Mouse (Mus musculus) retina, embryonic 14.5 days (tissue): ENCODE data around the gene Mthfd2.

Experiments
- DNase-seq: peaks from one replicate; pipeline ENCODE4 v3.0.0-alpha.2; 2015; ENCODE audit warnings: low spot score

Mthfd2 gene

DNA sequence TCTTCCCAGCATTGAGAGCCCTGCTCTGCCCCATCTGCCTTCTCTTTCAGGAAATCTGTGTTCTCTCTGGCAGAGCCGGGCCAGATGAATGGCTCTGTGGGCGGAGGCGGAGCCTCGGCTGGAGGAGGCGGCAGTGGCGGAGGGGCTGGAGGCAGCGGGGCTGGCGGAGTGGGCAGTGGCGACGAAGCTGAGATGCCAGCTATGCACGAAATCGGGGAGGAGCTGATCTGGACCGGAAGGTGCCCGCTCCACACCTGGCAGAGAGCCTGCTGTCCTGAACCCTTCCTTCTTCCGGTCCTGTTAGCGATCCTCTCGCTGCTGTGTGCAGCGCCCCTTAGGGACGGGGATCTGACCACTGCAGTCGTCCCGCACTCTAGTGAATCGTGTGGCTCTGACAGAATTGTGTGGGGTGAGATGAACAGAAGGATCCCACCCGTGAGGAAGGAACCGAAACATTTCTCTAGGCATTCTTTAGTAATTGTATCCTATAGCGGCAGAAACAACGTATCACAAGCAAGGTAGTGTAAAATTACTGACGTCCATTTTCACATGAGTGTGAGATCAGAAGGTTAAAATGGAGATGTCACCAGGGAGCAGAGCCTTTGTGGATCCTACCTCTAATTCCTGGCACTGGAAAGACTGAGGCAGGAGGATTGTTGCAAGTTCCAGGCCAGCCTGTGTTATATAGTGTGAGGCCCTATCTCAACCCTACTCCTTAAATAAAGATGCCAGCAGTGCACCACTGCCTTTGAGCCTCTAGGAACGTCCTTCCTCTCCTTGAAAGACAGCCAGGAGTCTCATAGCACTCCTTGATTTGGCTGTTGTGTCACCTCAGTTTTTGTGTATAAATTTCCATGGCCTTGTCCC, 57.3 kb downstream of the Mthfd2 start:
- DNase-seq = peak; percentile 80

DNA sequence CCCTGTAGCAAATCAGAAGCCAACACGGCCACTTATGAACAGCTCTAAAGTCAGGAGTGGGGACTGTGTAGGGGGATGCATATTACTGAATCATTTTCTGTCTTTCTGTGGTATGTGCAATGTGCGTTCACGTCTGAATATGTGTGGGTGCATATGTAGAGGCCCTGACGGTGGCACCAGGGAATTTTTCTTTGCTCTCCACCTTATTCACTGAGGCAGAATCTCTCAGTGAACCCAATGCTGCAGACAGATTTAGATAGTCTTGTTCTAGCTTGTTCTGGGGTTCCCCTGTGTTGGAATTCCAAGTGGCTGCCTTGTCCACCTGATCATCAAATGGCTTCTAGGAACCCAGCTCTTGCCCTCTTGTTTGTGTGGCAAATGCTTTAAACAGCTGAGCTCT, 58.1 kb downstream of the Mthfd2 start:
- DNase-seq = no peak

DNA sequence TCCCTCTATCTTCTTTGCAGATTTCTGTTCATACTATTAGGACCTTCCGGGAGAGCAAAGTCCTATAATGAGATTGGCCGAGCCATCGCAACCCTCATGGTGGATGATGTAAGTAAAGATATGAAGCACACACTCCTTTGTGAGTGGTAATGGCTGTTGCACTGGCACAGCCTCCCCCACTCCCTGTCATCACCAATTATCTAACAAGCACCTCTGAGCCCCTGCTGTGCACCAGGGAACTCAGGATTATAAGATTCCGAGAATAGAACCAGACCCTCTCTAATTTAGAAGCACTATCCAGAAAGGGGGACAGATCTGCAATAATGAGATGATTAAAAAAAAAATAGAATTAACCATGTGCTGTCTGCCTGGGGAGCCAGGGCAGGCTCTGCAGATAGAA, 60.1 kb downstream of the Mthfd2 start:
- DNase-seq = peak; percentile 74

DNA sequence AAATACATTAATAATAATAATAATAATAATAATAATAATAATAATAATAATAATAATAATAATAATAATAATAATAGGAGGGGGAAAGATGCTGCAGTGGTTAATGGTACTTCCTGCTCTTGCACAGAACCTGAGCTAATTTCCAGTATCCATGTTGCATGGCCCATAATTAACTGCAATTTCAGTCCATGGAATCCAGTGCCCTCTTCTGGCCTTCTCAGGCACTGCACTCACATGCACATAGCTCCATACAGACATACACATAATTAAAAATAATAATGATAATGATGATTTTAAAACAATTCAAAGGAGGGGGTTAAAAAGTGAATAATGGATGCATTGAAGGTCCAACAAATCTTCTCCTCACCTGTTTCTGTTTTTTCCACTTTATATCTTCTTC, 60.5 kb downstream of the Mthfd2 start:
- DNase-seq = peak; percentile 71

DNA sequence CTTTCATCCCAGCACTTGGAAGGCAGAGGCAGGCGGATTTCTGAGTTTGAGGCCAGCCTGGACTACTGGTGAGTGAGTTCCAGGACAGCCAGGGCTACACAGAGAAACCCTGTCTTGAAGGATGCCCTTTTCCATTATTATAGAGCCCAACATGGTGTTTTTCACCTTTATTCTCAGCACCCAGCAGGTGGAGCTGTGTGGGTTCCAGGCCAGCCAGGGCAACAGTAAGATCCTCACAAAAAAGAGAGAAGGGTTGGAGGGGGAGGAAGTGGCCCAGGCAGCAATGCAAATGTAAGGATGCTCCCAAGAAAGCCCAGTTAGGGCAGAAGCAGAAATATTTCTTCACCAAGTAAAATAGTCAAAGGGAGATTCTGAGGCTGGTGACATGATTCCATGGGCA, 61.2 kb downstream of the Mthfd2 start:
- DNase-seq = no peak
